Mouse (Mus musculus) thymus, postnatal 36 days (tissue): ENCODE data around the gene Slc2a5.

Experiments used
- DNase-seq, 2 experiments: peaks; one replicate each; pipeline ENCODE4 v3.0.0; 2022; ENCODE audit warnings: mixed read lengths in 2 of 2

Gene Slc2a5

GRCm38 (mm10) chr4:150119055-150119454 lies at the start of gene Slc2a5:
Gene Slc2a5 (plus strand): TSS chr4:150119283.
- no peak for DNase-seq

GRCm38 (mm10) chr4:150070136-150070535 lies 48.9 kb upstream of the Slc2a5 start:
- DNase-seq: no peak

- DNase-seq: no peak
These were observed 46.5 kb upstream of the Slc2a5 start for GRCm38 (mm10) chr4:150072416-150073101.

- DNase-seq: peak; percentile 54 to 59
These were observed 46.0 kb upstream of the Slc2a5 start for GRCm38 (mm10) chr4:150073102-150073473.

- DNase-seq: no peak
These were observed 43.7 kb upstream of the Slc2a5 start for GRCm38 (mm10) chr4:150075350-150075749.

GRCm38 (mm10) chr4:150076147-150076546 lies 42.9 kb upstream of the Slc2a5 start:
- DNase-seq: no peak

- no peak for DNase-seq
These were observed 40.4 kb upstream of the Slc2a5 start for GRCm38 (mm10) chr4:150078646-150079045.

GRCm38 (mm10) chr4:150079244-150079643 lies 39.8 kb upstream of the Slc2a5 start:
- no peak for DNase-seq

- no peak for DNase-seq
These were observed 38.6 kb upstream of the Slc2a5 start for GRCm38 (mm10) chr4:150080330-150080967.

- no peak for DNase-seq
These were observed 33.7 kb upstream of the Slc2a5 start for GRCm38 (mm10) chr4:150085366-150085765.

GRCm38 (mm10) chr4:150086841-150087160 lies 32.3 kb upstream of the Slc2a5 start:
- no peak for DNase-seq

GRCm38 (mm10) chr4:150087161-150087889 lies 31.8 kb upstream of the Slc2a5 start, which contains the start of gene Gpr157:
Gene Gpr157 (plus strand): TSS chr4:150087365.
- peak; percentile 96 to 98 for DNase-seq

GRCm38 (mm10) chr4:150087890-150088530 lies 31.1 kb upstream of the Slc2a5 start:
- no peak for DNase-seq

- no peak for DNase-seq
These were observed 30.0 kb upstream of the Slc2a5 start for GRCm38 (mm10) chr4:150089121-150089520.

GRCm38 (mm10) chr4:150091887-150092582 lies 27.0 kb upstream of the Slc2a5 start:
- peak; percentile 49 to 51 for DNase-seq

- DNase-seq: no peak
These were observed 26.5 kb upstream of the Slc2a5 start for GRCm38 (mm10) chr4:150092583-150092902.

GRCm38 (mm10) chr4:150093560-150094462 lies 25.3 kb upstream of the Slc2a5 start:
- DNase-seq: no peak

- DNase-seq: no peak
These were observed 24.7 kb upstream of the Slc2a5 start for GRCm38 (mm10) chr4:150094463-150094789.

GRCm38 (mm10) chr4:150096309-150096708 lies 22.8 kb upstream of the Slc2a5 start:
- DNase-seq: no peak

- no peak for DNase-seq
These were observed 21.2 kb upstream of the Slc2a5 start for GRCm38 (mm10) chr4:150097847-150098246.

GRCm38 (mm10) chr4:150098880-150099279 lies 20.2 kb upstream of the Slc2a5 start:
- peak; percentile 27 to 29 for DNase-seq

GRCm38 (mm10) chr4:150102822-150103221 lies 16.3 kb upstream of the Slc2a5 start:
- no peak for DNase-seq
